Mouse (Mus musculus) gastrocnemius, adult 2 months (tissue): ENCODE results near the gene Pacs2. TPM values are rescaled to one million over a fixed set of nuclear protein-coding genes. Genes with fewer than 3 reads are reported as not detected.

Source experiments
- DNase-seq: peaks from one replicate; pipeline ENCODE4 v3.0.0; 2022
- H3K27ac ChIP-seq: fragments of 200-600 bp; 2 replicates; pipeline ENCODE4 v1.8.1; 2022; ENCODE audit warnings: mild to moderate bottlenecking
- H3K4me3 ChIP-seq: fragments of 200-600 bp; 2 replicates; pipeline ENCODE4 v1.8.1; 2022; ENCODE audit warnings: mild to moderate bottlenecking, moderate library complexity
- CTCF ChIP-seq: fragments of 200-600 bp; IDR thresholded peaks from 2 replicates; pipeline ENCODE4 v1.8.1; 2022; ENCODE audit warnings: antibody characterized with exemption, mild to moderate bottlenecking, moderate library complexity
- intact Hi-C: fragments of 180-260 bp; cut with DNase I; formaldehyde crosslinking; loops from one replicate; pipeline ENCODE4 v1.15.1; 2025
- long read RNA-seq, 2 experiments: library from polyadenylated mRNA; stranded (forward); transcript quantifications; one replicate each; pipeline ENCODE4 v2.0.0; 2021
- total RNA-seq, 2 experiments: library from RNA; stranded (reverse); gene quantifications; 2 replicates each; pipeline ENCODE4 v1.2.3; 2021

Pacs2 gene
- total RNA-seq: 10 to 100 TPM; 35.9 to 41.0 TPM
- long read RNA-seq, experiment 1, full-length matches to known transcripts: 23 of 61 reads
- long read RNA-seq, experiment 1, partial matches to known transcripts: 15 of 61 reads
- long read RNA-seq, experiment 1, other reads (novel, unspliced or antisense): 23 of 61 reads
- long read RNA-seq, experiment 2, full-length matches to known transcripts: 20 of 69 reads
- long read RNA-seq, experiment 2, partial matches to known transcripts: 19 of 69 reads
- long read RNA-seq, experiment 2, other reads (novel, unspliced or antisense): 30 of 69 reads

GRCm38 (mm10) chr12:113013604-113014558 is at the start of gene Pacs2:
TSS of gene Pacs2 (plus strand) at chr12:113014508.
- intact Hi-C loops: no loop called here
- peak; percentile 99 for DNase-seq
- no peak for TF ChIP-seq CTCF

DNA sequence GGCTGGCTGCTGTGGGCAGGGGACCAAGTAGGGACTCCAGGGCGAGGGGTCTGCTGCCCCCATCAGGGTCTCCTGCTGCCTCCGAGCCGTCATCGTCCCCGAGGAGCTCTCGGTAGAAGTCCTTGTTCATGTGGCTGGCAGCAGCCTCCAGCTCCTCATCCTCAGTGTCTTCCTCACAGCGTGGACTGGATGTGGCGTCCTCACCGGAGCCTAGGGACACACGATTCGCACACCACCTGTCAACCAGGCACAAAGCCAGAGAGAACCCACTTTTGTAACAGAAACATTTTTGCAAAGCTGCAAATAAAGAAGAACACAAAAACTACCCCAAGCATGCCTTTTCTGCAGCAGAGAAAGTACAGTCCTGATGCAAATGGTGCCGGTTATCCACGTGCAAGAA is 48.5 kb upstream of the Pacs2 start:
- no peak overlapping the region for H3K4me3 ChIP-seq

More at GRCm38 (mm10) chr12:113013604-113014558, at the start of gene Pacs2:
- peak within 1 kb of the TSS; percentile 93 for H3K4me3 ChIP-seq
- peak within 1 kb of the TSS; percentile 98 for H3K27ac ChIP-seq

GRCm38 (mm10) chr12:112968943-112969342 is 45.4 kb upstream of the Pacs2 start:
- TF ChIP-seq CTCF: no peak
- Histone ChIP-seq H3K27ac (no peak overlapping the region), H3K4me3 (no peak overlapping the region)
- no peak for DNase-seq
- intact Hi-C loops: no loop called here

More for the DNA sequence above, 48.5 kb upstream of the Pacs2 start:
- intact Hi-C loops: no loop called here
- no peak for TF ChIP-seq CTCF
- no peak overlapping the region for H3K27ac ChIP-seq
- DNase-seq: no peak

- no peak overlapping the region for H3K27ac ChIP-seq
- H3K4me3 ChIP-seq: no peak overlapping the region
- intact Hi-C loops: no loop called here
- no peak for DNase-seq
- TF ChIP-seq CTCF: no peak
These were observed 44.7 kb upstream of the Pacs2 start for GRCm38 (mm10) chr12:112969616-112970015.

DNA sequence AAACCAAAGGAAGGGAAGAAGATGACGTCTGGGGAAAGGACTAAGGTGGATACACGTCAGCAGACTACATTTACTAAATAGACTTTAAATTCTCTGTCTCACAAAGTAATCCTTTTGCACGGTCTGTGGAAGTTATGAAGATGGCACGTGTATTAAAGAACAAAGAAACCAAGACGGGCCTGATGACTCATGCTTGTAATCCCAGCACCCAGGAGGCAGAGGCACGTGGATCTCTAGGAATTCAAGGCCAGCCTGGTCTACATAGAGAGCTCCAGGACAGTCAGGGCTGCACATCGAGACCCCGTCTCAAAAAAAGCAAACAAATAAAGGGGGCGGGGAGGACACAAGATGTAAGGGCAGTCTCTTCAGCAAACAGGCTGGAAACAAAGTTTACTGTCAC is 39.6 kb upstream of the Pacs2 start:
- no peak for TF ChIP-seq CTCF
- no peak for DNase-seq
- intact Hi-C loops: no loop called here
- Histone ChIP-seq H3K27ac (no peak overlapping the region), H3K4me3 (no peak overlapping the region)

DNA sequence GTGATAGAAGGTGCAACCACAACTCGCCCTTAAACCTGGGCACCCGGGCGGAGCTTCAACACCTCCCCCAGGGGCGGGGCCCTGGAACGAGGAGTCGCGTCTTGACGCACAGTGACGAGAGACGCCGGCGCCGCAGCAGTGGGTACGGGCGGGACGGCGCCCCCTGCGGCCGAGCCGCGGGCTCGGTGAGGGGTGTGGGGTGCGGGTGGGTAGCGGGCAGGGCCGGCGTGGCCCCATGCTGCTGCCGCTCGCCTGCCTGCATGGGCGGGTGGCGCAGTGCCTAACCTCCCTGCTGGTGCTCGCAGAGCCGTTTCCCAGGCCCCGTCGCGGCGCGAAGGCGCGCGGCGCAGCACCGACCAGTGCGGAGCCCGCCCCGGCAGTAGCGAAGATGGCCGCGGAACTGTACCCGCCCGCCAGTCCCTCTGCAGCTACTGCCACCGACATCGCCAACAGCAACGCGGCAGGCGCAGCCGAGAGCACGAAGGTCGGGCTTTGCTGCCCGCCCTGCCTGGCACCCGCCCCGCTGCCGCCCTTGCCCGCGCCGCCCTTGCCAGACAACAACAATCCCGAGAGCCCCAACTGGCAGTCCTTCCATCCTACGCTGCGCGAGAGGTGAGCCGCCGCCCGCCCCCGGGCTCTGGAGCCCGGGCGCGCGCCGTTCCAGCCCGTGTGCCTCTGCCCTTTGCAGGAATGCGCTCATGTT is 37.8 kb upstream of the Pacs2 start, which contains the start of gene Btbd6:
Btbd6 (plus strand) TSS at position 112 of the 703 bp plus-strand sequence.
- peak; percentile 94 for DNase-seq
- H3K4me3 ChIP-seq: peak within 1 kb of the TSS; percentile 93
- H3K27ac ChIP-seq: peak within 1 kb of the TSS; percentile 97
- peak; percentile 69 for TF ChIP-seq CTCF
- intact Hi-C loops: no loop called here

- no peak for TF ChIP-seq CTCF
- Histone ChIP-seq H3K4me3 (peak overlapping the region; percentile 93), H3K27ac (peak overlapping the region; percentile 97)
- DNase-seq: no peak
- intact Hi-C loops: no loop called here
These were observed 37.2 kb upstream of the Pacs2 start for GRCm38 (mm10) chr12:112977156-112977555.

GRCm38 (mm10) chr12:112982031-112982430 is 32.3 kb upstream of the Pacs2 start:
- peak overlapping the region; percentile 48 for H3K27ac ChIP-seq
- no peak for TF ChIP-seq CTCF
- DNase-seq: no peak
- intact Hi-C loops: no loop called here
- H3K4me3 ChIP-seq: no peak overlapping the region

GRCm38 (mm10) chr12:112985346-112985745 is 29.0 kb upstream of the Pacs2 start:
- TF ChIP-seq CTCF: peak; percentile 51
- intact Hi-C loops: no loop called here
- H3K4me3 ChIP-seq: no peak overlapping the region
- H3K27ac ChIP-seq: no peak overlapping the region
- DNase-seq: no peak

- peak; percentile 62 for DNase-seq
- intact Hi-C loops: loop anchor here (1.0 kb wide), 1 partner anchor 113 kb away; no protein-coding TSS in a partner anchor
- Histone ChIP-seq H3K4me3 (no peak overlapping the region), H3K27ac (no peak overlapping the region)
- peak; percentile 70 for TF ChIP-seq CTCF
These were observed 26.4 kb upstream of the Pacs2 start for GRCm38 (mm10) chr12:112987877-112988276.

DNA sequence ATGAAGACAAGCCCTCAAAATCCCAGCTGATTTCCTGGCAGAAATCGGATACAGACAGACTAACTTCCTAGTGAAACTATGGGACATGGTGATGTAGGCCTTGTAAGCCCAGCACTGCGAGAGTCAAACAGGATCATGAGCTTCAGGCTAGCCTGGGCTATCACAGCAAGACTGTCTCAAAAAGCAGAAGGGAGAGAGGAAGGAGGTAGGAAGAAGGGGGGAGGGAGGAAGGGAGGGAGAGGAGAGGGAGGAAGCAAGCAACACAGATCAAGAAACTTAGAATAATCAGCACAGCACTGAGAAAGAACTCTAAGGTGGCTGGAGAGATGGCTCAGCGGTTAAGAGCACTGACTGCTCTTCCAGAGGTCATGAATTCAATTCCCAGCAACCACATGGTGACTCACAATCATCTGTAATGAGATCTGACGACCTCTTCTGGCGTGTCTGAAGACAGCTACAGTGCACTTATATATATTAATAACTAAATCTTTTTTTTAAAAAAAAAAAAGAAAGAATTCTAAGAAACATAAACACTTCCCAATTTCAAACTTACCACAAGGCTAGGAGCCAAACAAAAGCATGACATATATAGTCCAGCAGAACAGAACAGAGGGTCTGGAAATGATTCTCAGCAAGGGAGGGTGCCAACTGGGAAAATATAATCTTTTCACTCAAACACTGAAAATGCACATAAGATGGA is 23.5 kb upstream of the Pacs2 start:
- intact Hi-C loops: no loop called here
- no peak for TF ChIP-seq CTCF
- Histone ChIP-seq H3K4me3 (no peak overlapping the region), H3K27ac (no peak overlapping the region)
- no peak for DNase-seq

DNA sequence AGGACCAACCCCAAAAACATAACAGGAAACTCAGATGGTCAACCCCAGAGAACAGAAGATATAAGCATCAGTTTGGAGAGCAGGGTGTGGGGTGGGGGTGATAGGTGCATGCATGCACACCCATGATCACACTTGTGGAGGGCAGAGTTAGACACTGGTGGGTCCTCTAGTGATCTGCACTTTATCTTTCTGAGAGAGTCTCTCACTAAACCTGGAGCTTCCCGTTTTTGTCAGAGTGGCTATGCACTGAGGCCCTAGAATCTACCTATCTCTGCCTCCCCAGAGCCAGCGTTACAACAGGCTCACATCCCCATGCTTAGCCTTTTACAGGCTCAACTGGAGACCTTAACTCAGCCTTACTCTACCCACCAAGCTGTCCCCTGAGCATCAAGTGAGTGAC is 22.9 kb upstream of the Pacs2 start:
- Histone ChIP-seq H3K4me3 (no peak overlapping the region), H3K27ac (no peak overlapping the region)
- no peak for TF ChIP-seq CTCF
- intact Hi-C loops: no loop called here
- no peak for DNase-seq
